Comparison of ENCODE assay signal across 8 mouse cellular contexts in the genomic region with DNA sequence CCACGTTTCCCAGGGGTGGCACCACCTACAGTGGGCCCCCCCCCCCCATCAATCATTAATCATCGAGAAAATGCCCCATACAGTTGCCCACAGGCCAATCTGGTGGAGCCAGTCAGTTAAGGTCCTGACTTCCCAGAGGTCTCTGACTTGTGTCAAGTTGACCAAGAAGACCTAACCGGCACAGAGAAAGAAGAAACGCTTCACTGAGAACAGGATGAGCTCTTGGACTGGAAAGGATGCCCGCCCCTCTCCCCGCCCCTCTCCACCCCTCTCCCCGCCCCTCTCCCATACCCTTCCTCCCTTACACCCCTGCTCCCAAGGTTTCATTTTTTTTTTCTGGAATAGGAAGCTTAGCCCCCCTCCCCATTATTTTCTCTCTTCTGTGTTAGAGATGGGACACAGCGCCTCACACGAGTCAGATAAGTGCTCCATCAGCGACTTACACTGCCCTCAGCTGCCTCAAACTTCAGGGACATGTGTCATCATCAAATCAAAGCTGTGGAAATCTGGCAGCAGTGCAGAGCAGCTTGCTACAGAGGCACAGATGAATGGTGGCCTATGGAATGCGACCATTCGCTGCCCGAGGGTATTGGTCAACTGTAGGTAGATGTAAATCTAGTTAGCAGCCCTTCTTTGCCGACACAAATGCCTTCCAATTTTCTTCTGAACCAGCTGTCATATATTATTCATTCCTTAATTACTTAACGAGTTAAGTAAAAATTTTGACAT. TPM values are rescaled to one million over a fixed set of nuclear protein-coding genes. Genes with fewer than 3 reads are reported as not detected.
DNase-seq lines count a peak whose midpoint lies in the region; ATAC-seq and TF ChIP-seq lines count a peak whose summit lies in the region.

No protein-coding gene starts in this region.

- WGBS in heart, embryonic 13.5 days, result 23% methylated on average over 15 of the region's 15 CpGs
- 30% methylated on average over 15 of the region's 15 CpGs for WGBS in lung, embryonic 16.5 days
- 29% methylated on average over 14 of the region's 15 CpGs for WGBS in limb, embryonic 15.5 days

- H3K36me3 ChIP-seq in heart, embryonic 13.5 days, result no peaks in the 10 kb centered on the region
- no peaks in the 10 kb centered on the region for H3K36me3 ChIP-seq in lung, embryonic 16.5 days (ENCODE audit: control insufficient read depth, insufficient read depth, low read length)
- H3K36me3 ChIP-seq in limb, embryonic 15.5 days, result no peaks in the 10 kb centered on the region

- peak overlapping the region; percentile 52 for H3K9ac ChIP-seq in heart, embryonic 13.5 days
- no peak overlapping the region for H3K9ac ChIP-seq in lung, embryonic 16.5 days (ENCODE audit: low read length)
- no peak overlapping the region for H3K9ac ChIP-seq in limb, embryonic 15.5 days

- H3K27ac ChIP-seq in heart, embryonic 13.5 days (replicated peaks), result peak overlapping the region; percentile 53
- no peak overlapping the region for H3K27ac ChIP-seq in lung, embryonic 16.5 days (ENCODE audit: low read length)
- 0 out of 2 replicates have a peak overlapping the region, but pooled peaks have one; percentile 4 for H3K27ac ChIP-seq in limb, embryonic 15.5 days
- no peak overlapping the region for H3K27ac ChIP-seq in gastrocnemius, adult 2 months

- no peaks in the 10 kb centered on the region for H3K9me3 ChIP-seq in heart, embryonic 13.5 days
- no peaks in the 10 kb centered on the region for H3K9me3 ChIP-seq in lung, embryonic 16.5 days (ENCODE audit: control insufficient read depth, low read length)
- H3K9me3 ChIP-seq in limb, embryonic 15.5 days, result no peaks in the 10 kb centered on the region

- H3K4me2 ChIP-seq in heart, embryonic 13.5 days, result peak overlapping the region; percentile 54
- peak overlapping the region; percentile 28 for H3K4me2 ChIP-seq in lung, embryonic 16.5 days (ENCODE audit: low read depth, low read length)
- peak overlapping the region; percentile 32 for H3K4me2 ChIP-seq in limb, embryonic 15.5 days

- no peak for TF ChIP-seq POLR2A in brain, embryonic 14.5 days (IDR thresholded peaks at IDR 0.05; ENCODE audit: borderline replicate concordance, extremely low read depth, insufficient read depth, insufficient read length, poor library complexity, severe bottlenecking)

- no peak for TF ChIP-seq CTCF in brain, embryonic 14.5 days (IDR thresholded peaks at IDR 0.05; ENCODE audit: borderline replicate concordance, extremely low read depth, insufficient read depth, insufficient read length)
- TF ChIP-seq CTCF in gastrocnemius, adult 2 months (IDR thresholded peaks at IDR 0.05), result no peak

- H3K4me1 ChIP-seq in heart, embryonic 13.5 days, result peaks cover 68% of the 10 kb centered on the region
- H3K4me1 ChIP-seq in lung, embryonic 16.5 days (replicated peaks; ENCODE audit: control insufficient read depth, insufficient read depth, low read length), result peaks cover 23% of the 10 kb centered on the region
- peaks cover 37% of the 10 kb centered on the region for H3K4me1 ChIP-seq in limb, embryonic 15.5 days

- no peak for DNase-seq in heart, postnatal 36 days
- DNase-seq in lung, adult 18-20 months, result no peak
- peak; percentile 60 for DNase-seq in brain, embryonic 14.5 days (ENCODE audit: low read depth)
- DNase-seq in thymus, adult 18-20 months, result no peak
- DNase-seq in gastrocnemius, adult 2 months, result no peak

- peak overlapping the region; percentile 11 for H3K4me3 ChIP-seq in heart, embryonic 13.5 days
- H3K4me3 ChIP-seq in lung, embryonic 16.5 days (ENCODE audit: low read length), result 0 out of 2 replicates have a peak overlapping the region, but pooled peaks have one; percentile 8
- peak overlapping the region; percentile 10; the same call in 1 of the 2 replicates for H3K4me3 ChIP-seq in limb, embryonic 15.5 days
- H3K4me3 ChIP-seq in gastrocnemius, adult 2 months, result no peak overlapping the region

- H3K27me3 ChIP-seq in heart, embryonic 13.5 days (replicated peaks), result no peaks in the 10 kb centered on the region
- H3K27me3 ChIP-seq in lung, embryonic 16.5 days (ENCODE audit: control insufficient read depth, insufficient read depth, low read depth, low read length), result no peaks in the 10 kb centered on the region
- no peaks in the 10 kb centered on the region for H3K27me3 ChIP-seq in limb, embryonic 15.5 days

- ATAC-seq in heart, embryonic 13.5 days (ENCODE audit: extremely low read depth, insufficient number of reproducible peaks, low FRiP score, low TSS enrichment), result no peak
- peak; percentile 42; the same call in 1 of the 2 replicates for ATAC-seq in lung, embryonic 16.5 days (ENCODE audit: low read depth)
- no peak for ATAC-seq in limb, embryonic 15.5 days (ENCODE audit: insufficient number of reproducible peaks, low FRiP score, low TSS enrichment, low read depth)

- intact Hi-C loops in heart, postnatal 36 days (cut with DNase I), result no loop called here
- intact Hi-C loops in gastrocnemius, adult 2 months (cut with DNase I), result no loop called here

RNA-seq across cellular contexts. Expression of gene Furin, which starts 34.0 kb away (rescaled TPM):
- polyA plus RNA-seq in heart, embryonic 13.5 days (2015; fragmentation: Nextera tagmentation; extraction: Ambion mirVana), result 14.2 and 14.8 TPM in 2 replicates
- 100 to 1,000 TPM; 111 to 120 TPM for total RNA-seq in heart, postnatal 36 days (2021)
- polyA plus RNA-seq in lung, embryonic 16.5 days (2015; fragmentation: Nextera tagmentation; extraction: Ambion mirVana), result 12.6 and 12.7 TPM in 2 replicates
- polyA plus RNA-seq in brain, embryonic 14.5 days (2012; rRNA removed), result 13.3 and 22.8 TPM in 2 replicates
- 12.8 and 13.7 TPM in 2 replicates for polyA plus RNA-seq in limb, embryonic 15.5 days (2015; fragmentation: Nextera tagmentation; extraction: Ambion mirVana)
- 10 to 100 TPM; 48.5 to 49.0 TPM for total RNA-seq in gastrocnemius, adult 2 months (2021)

RNA-seq across cellular contexts. Expression of gene Fes, which starts 51.5 kb away (rescaled TPM):
- 10.7 and 10.8 TPM in 2 replicates for polyA plus RNA-seq in heart, embryonic 13.5 days (2015; fragmentation: Nextera tagmentation; extraction: Ambion mirVana)
- 10 to 100 TPM in 1 of 2 experiments, 1 to 10 TPM in 1; 6.9 to 16.0 TPM for total RNA-seq in heart, postnatal 36 days (2021)
- polyA plus RNA-seq in lung, embryonic 16.5 days (2015; fragmentation: Nextera tagmentation; extraction: Ambion mirVana), result 18.5 and 19.3 TPM in 2 replicates
- 7.1 and 8.0 TPM in 2 replicates for polyA plus RNA-seq in brain, embryonic 14.5 days (2012; rRNA removed)
- 14.8 and 15.8 TPM in 2 replicates for polyA plus RNA-seq in limb, embryonic 15.5 days (2015; fragmentation: Nextera tagmentation; extraction: Ambion mirVana)
- total RNA-seq in gastrocnemius, adult 2 months (2021), result 1 to 10 TPM; 2.6 to 3.9 TPM

Comparison
In these comparisons a context has a peak if more than half of its experiments do, and no peak if none do; other contexts are left out.
1. H3K27ac ChIP-seq: peak in heart, embryonic 13.5 days (single experiment) and limb, embryonic 15.5 days (single experiment); none in lung, embryonic 16.5 days (single experiment) and gastrocnemius, adult 2 months (single experiment).
2. Peak in every context shown above with its lines, with median percentiles within 50 percentile points of each other: H3K4me2 ChIP-seq.